Mouse (Mus musculus): ENCODE measurements around the gene Pde4d. TPM values are rescaled to one million over a fixed set of nuclear protein-coding genes. Genes with fewer than 3 reads are reported as not detected.

Pde4d gene
- polyA plus RNA-seq, 1 experiment from 2014 or later = 19.0 TPM

DNA sequence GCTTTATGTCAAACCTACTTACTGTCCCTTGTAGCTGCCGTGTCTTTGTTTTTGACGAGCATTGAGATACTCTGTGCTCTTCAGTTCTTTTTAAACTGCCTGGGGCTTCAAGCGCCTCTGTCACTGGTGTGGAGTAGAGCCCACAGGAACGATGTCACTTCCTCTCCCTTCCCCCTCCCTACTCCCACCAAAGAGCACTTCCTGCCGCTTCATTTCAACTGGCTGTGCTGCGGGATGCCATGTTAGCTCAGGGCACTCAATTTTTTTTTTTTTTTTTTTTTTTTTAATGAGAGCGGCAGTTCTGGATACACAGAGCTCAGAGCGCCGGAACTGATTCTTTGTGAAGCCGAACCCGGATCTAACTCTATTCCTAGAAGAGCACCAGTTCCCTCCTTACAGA, 789.5 kb downstream of the Pde4d start:
- 36% methylated on average over 11 of the region's 11 CpGs for WGBS
- H3K36me3 ChIP-seq (ENCODE audit: control insufficient read depth, insufficient read depth, low read length) = no peaks in the 10 kb centered on the region
- H3K27me3 ChIP-seq (replicated peaks; ENCODE audit: control insufficient read depth, insufficient read depth, low read length) = no peaks in the 10 kb centered on the region
- H3K4me2 ChIP-seq = peak overlapping the region; percentile 46
- H3K4me3 ChIP-seq (ENCODE audit: low read depth, low read length) = 0 out of 2 replicates have a peak overlapping the region, but pooled peaks have one; percentile 3
- peak; percentile 78 for ATAC-seq (replicated peaks; ENCODE audit: low FRiP score)
- H3K9me3 ChIP-seq (ENCODE audit: control insufficient read depth, low read length) = no peaks in the 10 kb centered on the region
- peak; percentile 30 for DNase-seq (ENCODE audit: low spot score)
- no peak overlapping the region for H3K27ac ChIP-seq (ENCODE audit: low read depth, low read length)
- H3K4me1 ChIP-seq (replicated peaks; ENCODE audit: control insufficient read depth, insufficient read depth, low read length) = no peaks in the 10 kb centered on the region
- no peak overlapping the region for H3K9ac ChIP-seq (ENCODE audit: low read depth, low read length)

DNA sequence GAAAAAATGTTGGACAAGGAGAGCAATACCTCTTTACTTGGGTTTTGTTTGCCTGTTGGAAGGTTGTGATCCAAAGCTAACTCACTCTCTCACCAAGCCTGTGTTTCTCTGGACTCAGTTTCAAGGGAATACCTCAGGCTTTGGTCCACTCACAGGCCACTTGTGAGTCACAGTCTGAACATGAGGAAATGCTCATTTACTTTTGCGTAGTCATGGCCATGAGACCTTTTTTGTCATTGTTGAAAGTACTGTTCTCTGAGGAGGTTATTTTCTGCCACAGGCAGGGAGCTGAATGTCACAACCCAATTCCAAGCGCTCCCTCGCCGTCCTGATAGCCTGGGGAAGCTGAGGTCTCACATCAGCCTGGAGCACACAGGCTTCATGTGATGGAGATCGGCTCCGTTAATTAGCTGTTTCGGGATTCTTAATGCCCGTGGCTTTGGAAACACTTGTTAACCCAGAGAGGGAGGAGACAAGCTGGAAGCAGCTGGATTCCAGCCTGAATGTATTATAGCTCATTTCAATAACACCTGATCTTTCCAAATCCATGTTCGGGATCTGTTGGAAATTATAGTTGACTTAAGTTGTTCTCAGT, 792.8 kb downstream of the Pde4d start:
- 76% methylated on average over 9 of the region's 9 CpGs for WGBS

DNA sequence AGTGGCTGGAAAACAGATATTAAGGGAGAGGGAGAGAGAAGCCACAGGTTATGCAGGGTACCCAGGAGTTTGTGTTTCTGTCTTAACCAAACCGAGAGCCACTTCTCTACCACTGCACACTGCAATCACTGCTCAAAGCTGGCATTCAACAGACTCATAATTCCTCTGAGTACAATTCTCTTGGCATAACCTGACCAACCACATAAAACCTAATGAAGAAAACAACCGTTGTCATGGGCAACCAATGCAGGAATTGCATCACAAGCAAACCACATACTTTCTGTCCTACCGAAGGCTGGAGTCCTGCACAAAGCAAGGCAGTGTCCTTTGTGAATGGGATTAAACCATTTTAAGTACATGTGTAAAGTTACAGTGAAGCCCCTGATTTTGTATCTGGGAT, 793.4 kb downstream of the Pde4d start:
- 73% methylated on average over 3 of the region's 3 CpGs for WGBS
- H3K27ac ChIP-seq (ENCODE audit: low read depth, low read length) = no peak overlapping the region
- no peak overlapping the region for H3K4me2 ChIP-seq
- H3K9me3 ChIP-seq (ENCODE audit: control insufficient read depth, low read length) = no peaks in the 10 kb centered on the region
- ATAC-seq (replicated peaks; ENCODE audit: low FRiP score) (no peak), DNase-seq (ENCODE audit: low spot score) (no peak)
- no peaks in the 10 kb centered on the region for H3K27me3 ChIP-seq (replicated peaks; ENCODE audit: control insufficient read depth, insufficient read depth, low read length)
- H3K4me1 ChIP-seq (replicated peaks; ENCODE audit: control insufficient read depth, insufficient read depth, low read length) = no peaks in the 10 kb centered on the region
- no peaks in the 10 kb centered on the region for H3K36me3 ChIP-seq (ENCODE audit: control insufficient read depth, insufficient read depth, low read length)
- H3K4me3 ChIP-seq (ENCODE audit: low read depth, low read length) = no peak overlapping the region
- H3K9ac ChIP-seq (ENCODE audit: low read depth, low read length) = no peak overlapping the region

More for the DNA sequence above, 792.8 kb downstream of the Pde4d start:
- Histone ChIP-seq H3K9me3 (ENCODE audit: control insufficient read depth, low read length) (no peaks in the 10 kb centered on the region), H3K9ac (ENCODE audit: low read depth, low read length) (no peak overlapping the region), H3K4me2 (no peak overlapping the region), H3K4me3 (ENCODE audit: low read depth, low read length) (no peak overlapping the region), H3K27me3 (replicated peaks; ENCODE audit: control insufficient read depth, insufficient read depth, low read length) (no peaks in the 10 kb centered on the region), H3K36me3 (ENCODE audit: control insufficient read depth, insufficient read depth, low read length) (no peaks in the 10 kb centered on the region), H3K4me1 (replicated peaks; ENCODE audit: control insufficient read depth, insufficient read depth, low read length) (no peaks in the 10 kb centered on the region), H3K27ac (ENCODE audit: low read depth, low read length) (no peak overlapping the region)
- DNase-seq (ENCODE audit: low spot score) (no peak), ATAC-seq (replicated peaks; ENCODE audit: low FRiP score) (no peak)

DNA sequence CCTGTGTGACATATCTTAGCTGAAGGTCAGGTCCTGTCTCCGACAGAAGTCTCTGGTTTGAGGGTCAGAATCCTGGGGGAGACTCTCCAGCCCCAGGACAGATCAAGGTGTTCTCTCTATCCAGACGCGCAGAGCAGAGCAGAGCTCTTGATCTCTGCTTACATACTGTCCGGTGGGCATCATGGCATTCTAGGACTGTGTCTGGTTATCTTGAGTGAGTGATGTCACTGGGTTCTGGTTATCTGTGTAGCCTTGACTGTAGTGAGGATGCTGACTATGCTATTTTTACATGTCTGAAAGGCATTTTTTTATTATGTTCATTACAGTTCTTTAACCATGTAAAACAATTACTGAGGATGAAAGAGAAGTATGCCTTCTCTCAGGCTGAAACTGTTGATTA, 797.3 kb downstream of the Pde4d start:
- Histone ChIP-seq H3K4me2 (no peak overlapping the region), H3K9ac (ENCODE audit: low read depth, low read length) (no peak overlapping the region), H3K36me3 (ENCODE audit: control insufficient read depth, insufficient read depth, low read length) (no peaks in the 10 kb centered on the region), H3K27me3 (replicated peaks; ENCODE audit: control insufficient read depth, insufficient read depth, low read length) (no peaks in the 10 kb centered on the region), H3K4me3 (ENCODE audit: low read depth, low read length) (no peak overlapping the region), H3K27ac (ENCODE audit: low read depth, low read length) (no peak overlapping the region), H3K4me1 (replicated peaks; ENCODE audit: control insufficient read depth, insufficient read depth, low read length) (no peaks in the 10 kb centered on the region), H3K9me3 (ENCODE audit: control insufficient read depth, low read length) (no peaks in the 10 kb centered on the region)
- WGBS = 60% methylated on average over 4 of the region's 4 CpGs
- DNase-seq (ENCODE audit: low spot score) = no peak
- peak; percentile 73 for ATAC-seq (replicated peaks; ENCODE audit: low FRiP score)

DNA sequence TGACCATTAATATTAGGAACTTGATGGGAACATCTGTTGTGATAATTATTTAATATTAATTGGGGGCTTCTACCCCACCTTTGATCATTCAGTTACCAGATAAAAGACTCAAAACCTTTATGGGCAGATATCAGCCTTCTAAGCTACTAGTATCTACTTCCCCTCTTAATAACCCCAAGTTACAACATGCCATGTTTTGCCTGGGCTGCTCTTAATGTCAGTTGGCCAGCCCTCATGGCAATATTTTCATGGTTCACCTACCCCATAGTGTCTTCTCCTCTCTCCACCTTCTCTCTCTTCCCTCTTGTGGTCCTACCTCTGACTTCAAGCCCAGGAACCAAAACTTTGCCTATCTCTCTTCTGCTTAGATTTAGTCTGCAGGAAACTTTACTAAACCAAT, 799.6 kb downstream of the Pde4d start:
- no peak for ATAC-seq (replicated peaks; ENCODE audit: low FRiP score)
- H3K9ac ChIP-seq (ENCODE audit: low read depth, low read length) = no peak overlapping the region

DNA sequence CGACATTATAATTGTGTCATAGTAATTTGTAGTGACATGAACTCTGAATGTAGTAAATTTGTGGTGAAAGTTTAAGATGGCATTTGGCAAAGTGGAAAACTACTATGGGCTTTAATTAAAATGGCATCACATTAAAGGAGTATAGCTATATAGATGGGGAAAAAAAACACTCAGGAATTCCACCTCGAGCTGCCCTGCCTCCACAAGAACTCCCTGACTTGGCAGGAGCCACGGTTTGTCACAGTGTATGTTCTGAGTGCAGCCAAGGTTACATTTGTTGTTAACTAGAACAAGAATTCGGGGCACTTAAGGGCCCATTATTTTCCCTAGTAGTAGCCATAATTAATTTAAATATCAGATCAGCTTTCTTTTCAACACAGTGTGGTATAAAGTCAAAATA, 805.9 kb downstream of the Pde4d start:
- no peaks in the 10 kb centered on the region for H3K36me3 ChIP-seq (ENCODE audit: control insufficient read depth, insufficient read depth, low read length)
- no peaks in the 10 kb centered on the region for H3K27me3 ChIP-seq (replicated peaks; ENCODE audit: control insufficient read depth, insufficient read depth, low read length)
- 74% methylated on average over 4 of the region's 4 CpGs for WGBS
- H3K4me2 ChIP-seq = no peak overlapping the region
- ATAC-seq (replicated peaks; ENCODE audit: low FRiP score) (no peak), DNase-seq (ENCODE audit: low spot score) (no peak)
- no peak overlapping the region for H3K9ac ChIP-seq (ENCODE audit: low read depth, low read length)
- no peaks in the 10 kb centered on the region for H3K4me1 ChIP-seq (replicated peaks; ENCODE audit: control insufficient read depth, insufficient read depth, low read length)
- H3K27ac ChIP-seq (ENCODE audit: low read depth, low read length) = no peak overlapping the region
- H3K9me3 ChIP-seq (ENCODE audit: control insufficient read depth, low read length) = no peaks in the 10 kb centered on the region
- no peak overlapping the region for H3K4me3 ChIP-seq (ENCODE audit: low read depth, low read length)

More for the DNA sequence above, 799.6 kb downstream of the Pde4d start:
- H3K36me3 ChIP-seq (ENCODE audit: control insufficient read depth, insufficient read depth, low read length) = no peaks in the 10 kb centered on the region
- H3K4me3 ChIP-seq (ENCODE audit: low read depth, low read length) = no peak overlapping the region
- no peaks in the 10 kb centered on the region for H3K9me3 ChIP-seq (ENCODE audit: control insufficient read depth, low read length)
- no peak overlapping the region for H3K4me2 ChIP-seq
- no peak for DNase-seq (ENCODE audit: low spot score)
- H3K4me1 ChIP-seq (replicated peaks; ENCODE audit: control insufficient read depth, insufficient read depth, low read length) = no peaks in the 10 kb centered on the region
- H3K27ac ChIP-seq (ENCODE audit: low read depth, low read length) = no peak overlapping the region
- H3K27me3 ChIP-seq (replicated peaks; ENCODE audit: control insufficient read depth, insufficient read depth, low read length) = no peaks in the 10 kb centered on the region

DNA sequence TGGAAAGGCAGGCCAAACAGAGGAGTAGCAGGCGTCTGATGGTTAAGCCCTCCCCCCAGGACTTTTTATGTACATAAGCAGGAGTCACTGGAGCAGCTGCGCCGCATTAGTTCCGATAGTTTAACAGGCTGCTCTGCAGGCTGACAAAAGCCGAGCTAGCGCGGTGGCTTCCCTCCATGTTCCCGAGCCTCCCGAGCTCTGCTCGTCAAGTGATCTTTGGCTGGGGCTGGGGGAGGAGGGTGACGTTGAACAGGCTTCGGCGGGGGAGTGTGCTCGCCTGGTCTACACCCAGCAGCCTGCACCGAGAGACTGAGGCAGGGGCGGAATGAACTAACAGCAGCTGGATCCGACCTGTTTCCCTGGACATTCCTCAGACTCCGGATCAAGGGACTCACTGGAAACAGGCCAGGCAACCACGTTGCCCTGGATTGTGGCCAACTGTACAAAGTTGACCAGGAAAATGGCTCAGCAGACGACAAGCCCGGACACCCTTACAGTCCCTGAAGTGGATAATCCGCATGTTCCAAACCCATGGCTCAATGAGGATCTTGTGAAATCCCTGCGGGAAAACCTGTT, 810.6 kb downstream of the Pde4d start:
- peak overlapping the region; percentile 41 for H3K9ac ChIP-seq (ENCODE audit: low read depth, low read length)
- DNase-seq (ENCODE audit: low spot score) (peak; percentile 72), ATAC-seq (replicated peaks; ENCODE audit: low FRiP score) (peak; percentile 78)
- H3K4me2 ChIP-seq = peak overlapping the region; percentile 72
- H3K4me3 ChIP-seq (ENCODE audit: low read depth, low read length) = peak overlapping the region; percentile 42
- no peaks in the 10 kb centered on the region for H3K9me3 ChIP-seq (ENCODE audit: control insufficient read depth, low read length)
- no peaks in the 10 kb centered on the region for H3K27me3 ChIP-seq (replicated peaks; ENCODE audit: control insufficient read depth, insufficient read depth, low read length)
- peak overlapping the region; percentile 47 for H3K27ac ChIP-seq (ENCODE audit: low read depth, low read length)
- no peaks in the 10 kb centered on the region for H3K36me3 ChIP-seq (ENCODE audit: control insufficient read depth, insufficient read depth, low read length)
- WGBS = under 1% methylated on average over 23 of the region's 23 CpGs
- H3K4me1 ChIP-seq (replicated peaks; ENCODE audit: control insufficient read depth, insufficient read depth, low read length) = no peaks in the 10 kb centered on the region; the same call in 1 of the 2 replicates

DNA sequence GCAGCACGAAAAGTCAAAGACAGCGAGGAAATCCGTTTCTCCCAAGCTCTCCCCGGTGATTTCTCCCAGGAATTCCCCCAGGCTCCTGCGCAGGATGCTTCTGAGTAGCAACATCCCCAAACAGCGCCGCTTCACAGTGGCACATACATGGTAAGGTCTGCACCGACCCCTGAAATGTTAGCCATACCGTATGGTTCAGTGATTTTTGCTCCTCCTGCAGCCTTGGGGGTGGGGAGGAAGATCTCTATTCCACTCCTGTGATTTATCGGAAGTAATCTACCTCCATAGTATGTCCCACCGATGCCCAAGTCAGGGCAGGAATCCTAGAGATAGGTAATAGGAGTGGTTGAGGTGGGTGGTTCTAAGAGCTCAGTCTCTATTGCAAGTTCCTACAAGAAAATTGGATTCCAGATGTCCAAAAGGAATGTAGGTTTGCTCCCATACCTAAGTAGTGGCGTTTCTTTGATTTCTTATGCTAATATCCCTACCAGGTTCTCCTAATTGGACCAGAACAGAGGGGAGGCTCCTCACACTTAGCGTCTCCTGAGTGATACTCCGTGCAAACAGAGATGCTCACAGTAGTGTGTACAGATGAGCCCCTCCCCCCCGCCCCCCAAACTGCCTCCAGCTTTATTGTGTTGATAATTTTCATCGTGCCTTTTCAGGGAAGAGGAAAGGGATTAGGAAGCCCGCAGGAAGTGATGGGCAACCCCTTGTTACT, 811.2 kb downstream of the Pde4d start:
- Histone ChIP-seq H3K4me2 (peak overlapping the region; percentile 72), H3K9ac (ENCODE audit: low read depth, low read length) (peak overlapping the region; percentile 41), H3K4me3 (ENCODE audit: low read depth, low read length) (peak overlapping the region; percentile 42), H3K9me3 (ENCODE audit: control insufficient read depth, low read length) (no peaks in the 10 kb centered on the region), H3K27ac (ENCODE audit: low read depth, low read length) (peak overlapping the region; percentile 47; the same call in 1 of the 2 replicates), H3K4me1 (replicated peaks; ENCODE audit: control insufficient read depth, insufficient read depth, low read length) (no peaks in the 10 kb centered on the region; the same call in 1 of the 2 replicates), H3K27me3 (replicated peaks; ENCODE audit: control insufficient read depth, insufficient read depth, low read length) (no peaks in the 10 kb centered on the region), H3K36me3 (ENCODE audit: control insufficient read depth, insufficient read depth, low read length) (no peaks in the 10 kb centered on the region)
- 6% methylated on average over 17 of the region's 17 CpGs for WGBS
- ATAC-seq (replicated peaks; ENCODE audit: low FRiP score) (peak; percentile 46; the same call in 1 of the 2 replicates), DNase-seq (ENCODE audit: low spot score) (no peak)
